Mouse (Mus musculus) C2C12 (cell line): Measurements from ENCODE around the gene Gm11627. TPM values are rescaled to one million over a fixed set of nuclear protein-coding genes. Genes with fewer than 3 reads are reported as not detected.

Experiments
- H3K27me3 ChIP-seq: one replicate; pipeline ENCODE4 v1.6.1; 2011; ENCODE audit not compliant: control insufficient read depth, insufficient read depth, insufficient read length
- H3K36me3 ChIP-seq: one replicate; pipeline ENCODE4 v1.6.1; 2011; ENCODE audit not compliant: control insufficient read depth, insufficient read depth
- H3K4me3 ChIP-seq: one replicate; pipeline ENCODE4 v1.5.1; 2011; ENCODE audit warnings: mild to moderate bottlenecking, control low read depth; ENCODE audit not compliant: poor library complexity, insufficient read depth, severe bottlenecking
- H3K79me2 ChIP-seq: one replicate; pipeline ENCODE4 v1.6.1; 2011; ENCODE audit not compliant: control insufficient read depth, insufficient read depth
- H3K79me3 ChIP-seq: one replicate; pipeline ENCODE4 v1.6.1; 2011; ENCODE audit warnings: low read depth, control low read depth
- H3ac ChIP-seq: one replicate; pipeline ENCODE3; 2011; ENCODE audit warnings: low read depth; ENCODE audit not compliant: control insufficient read depth, insufficient read length
- CEBPB ChIP-seq: IDR thresholded peaks from one replicate; pipeline ENCODE4 v1.6.1; 2011; ENCODE audit warnings: low read depth, mild to moderate bottlenecking, control low read depth, moderate library complexity
- CTCF ChIP-seq: IDR thresholded peaks from one replicate; pipeline ENCODE4 v1.5.1; 2011; ENCODE audit not compliant: control insufficient read depth, insufficient read depth, insufficient read length
- FOSL1 ChIP-seq: IDR thresholded peaks from one replicate; pipeline ENCODE4 v1.8.0; 2011; ENCODE audit warnings: mild to moderate bottlenecking, low read length; ENCODE audit not compliant: poor library complexity, insufficient read depth, severe bottlenecking
- MAX ChIP-seq: IDR thresholded peaks from one replicate; pipeline ENCODE4 v1.6.1; 2011; ENCODE audit warnings: mild to moderate bottlenecking, control low read depth
- MYOD1 ChIP-seq: IDR thresholded peaks from one replicate; pipeline ENCODE4 v1.6.1; 2011; ENCODE audit warnings: low read depth; ENCODE audit not compliant: control insufficient read depth, insufficient read length
- MYOG ChIP-seq: IDR thresholded peaks from one replicate; pipeline ENCODE4 v1.6.1; 2011; ENCODE audit not compliant: control insufficient read depth, insufficient read length; ENCODE audit errors: extremely low read depth
- USF1 ChIP-seq: IDR thresholded peaks from one replicate; pipeline ENCODE4 v1.6.1; 2011; ENCODE audit warnings: low read depth, mild to moderate bottlenecking, control low read depth, moderate library complexity
- polyA plus RNA-seq: library from polyadenylated mRNA; unstranded; fragments of >200 nt; fragmentation: generic; extraction: Trizol; gene quantifications from one replicate; pipeline ENCODE4 v1.2.1, GENCODE M21; 2012; ENCODE audit warnings: missing spikeins

Gm11627 gene
- polyA plus RNA-seq, 1 experiment, result 0.26 TPM

DNA sequence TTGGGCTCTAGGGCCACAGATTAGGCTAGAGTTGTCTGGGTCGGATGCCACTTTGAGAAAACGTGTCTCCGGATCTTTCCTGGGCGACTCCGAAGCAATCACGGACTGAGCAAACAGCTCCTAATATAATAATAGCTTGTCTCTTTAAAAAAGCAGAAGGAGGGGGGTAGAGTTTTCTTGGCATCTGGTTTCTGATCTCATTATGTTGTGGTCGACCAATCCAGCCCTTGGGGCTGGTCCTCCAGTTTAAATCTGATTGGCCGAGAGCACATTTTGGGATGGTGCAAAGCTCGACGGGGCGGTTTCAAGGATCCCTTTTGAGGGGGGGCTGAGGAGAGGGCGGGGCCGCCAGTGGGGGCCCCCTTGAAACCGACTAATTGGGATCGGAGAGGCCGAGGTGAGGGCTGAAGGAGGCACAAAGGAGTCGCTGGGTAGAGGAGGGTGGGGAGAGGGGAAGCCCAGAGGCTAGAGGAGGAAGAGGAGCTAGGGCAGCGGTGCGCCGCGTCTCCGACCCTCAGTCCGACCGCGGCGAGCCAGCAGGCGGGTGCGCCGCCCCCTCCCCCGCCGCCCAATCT is 24.8 kb upstream of the Gm11627 start, which contains the start of gene Fzd2:
Gene Fzd2, plus strand, starts transcription at position 387 of the 575 bp plus-strand sequence.
- no peaks in the 10 kb centered on the region for H3K27me3 ChIP-seq
- peak within 1 kb of the TSS; percentile 78 for H3ac ChIP-seq
- H3K4me3 ChIP-seq, result peak within 1 kb of the TSS; percentile 57
- H3K79me3 ChIP-seq, result peaks cover 17% of the 10 kb centered on the region
- TF ChIP-seq MYOG (no peak), CTCF (no peak), USF1 (no peak), CEBPB (no peak), MAX (no peak), MYOD1 (no peak), FOSL1 (no peak)
- H3K79me2 ChIP-seq, result peaks cover 30% of the 10 kb centered on the region
- H3K36me3 ChIP-seq, result peaks cover 18% of the 10 kb centered on the region

DNA sequence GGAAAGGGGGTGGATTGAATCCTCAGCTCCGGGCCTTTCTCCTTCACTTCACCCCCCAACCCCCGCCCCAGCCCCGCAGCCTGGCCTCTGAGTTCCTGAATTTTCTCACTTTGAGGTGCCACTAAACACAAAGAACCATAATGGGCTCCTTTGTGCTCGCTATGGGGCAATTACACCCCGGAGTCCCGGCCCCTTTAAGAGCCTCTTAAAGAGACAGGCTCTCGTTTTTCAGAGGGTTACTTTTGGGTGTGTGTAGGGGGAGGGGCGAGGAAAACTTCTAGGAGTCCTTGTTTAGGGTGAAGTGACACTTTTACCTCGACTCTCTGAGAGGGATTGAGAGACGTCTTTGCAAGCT is 24.2 kb upstream of the Gm11627 start:
- H3K79me2 ChIP-seq, result peaks cover 30% of the 10 kb centered on the region
- peaks cover 18% of the 10 kb centered on the region for H3K36me3 ChIP-seq
- H3K4me3 ChIP-seq, result peak overlapping the region; percentile 34
- no peaks in the 10 kb centered on the region for H3K27me3 ChIP-seq
- H3K79me3 ChIP-seq, result peaks cover 17% of the 10 kb centered on the region
- TF ChIP-seq FOSL1 (no peak), CEBPB (peak; percentile 19), MYOD1 (no peak)
- H3ac ChIP-seq, result peak overlapping the region; percentile 6

DNA sequence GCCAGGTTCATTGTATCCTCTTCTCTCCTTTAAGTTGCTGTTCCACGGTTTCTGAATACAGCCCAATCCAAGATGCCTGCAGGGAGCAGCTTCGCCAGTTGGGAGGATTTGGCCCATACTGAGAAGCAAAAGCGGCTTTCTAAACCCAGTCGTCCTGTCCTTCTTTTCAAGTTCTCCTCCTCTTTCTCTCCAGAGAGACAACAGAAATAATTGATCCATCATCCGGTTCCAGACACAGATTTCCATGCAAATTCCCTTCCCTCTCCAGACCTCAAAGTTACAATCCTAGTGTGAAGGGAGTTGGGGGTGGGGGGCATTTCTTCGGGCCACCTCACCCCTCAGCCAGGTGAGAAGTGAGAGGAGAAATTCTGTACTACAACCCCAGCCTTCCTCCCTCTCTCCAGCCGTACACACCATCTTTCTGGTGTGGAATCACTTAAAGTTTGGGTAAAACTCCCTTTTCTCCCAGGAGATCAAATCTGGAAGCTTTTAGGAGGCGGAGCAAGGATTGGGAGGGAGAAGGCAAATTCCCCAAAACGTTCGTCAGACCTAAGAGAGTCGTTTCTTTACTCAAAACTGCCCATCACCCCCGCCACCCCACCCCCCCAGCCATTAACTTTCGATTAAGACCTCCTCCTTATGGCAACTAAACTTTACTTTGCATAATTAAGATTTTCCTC is 23.7 kb upstream of the Gm11627 start:
- Histone ChIP-seq H3K27me3 (no peaks in the 10 kb centered on the region), H3ac (peak overlapping the region; percentile 46), H3K4me3 (peak overlapping the region; percentile 34), H3K79me3 (peaks cover 17% of the 10 kb centered on the region), H3K36me3 (peaks cover 18% of the 10 kb centered on the region), H3K79me2 (peaks cover 30% of the 10 kb centered on the region)
- TF ChIP-seq CTCF (no peak), MYOD1 (no peak), MAX (no peak), MYOG (no peak), USF1 (no peak)

DNA sequence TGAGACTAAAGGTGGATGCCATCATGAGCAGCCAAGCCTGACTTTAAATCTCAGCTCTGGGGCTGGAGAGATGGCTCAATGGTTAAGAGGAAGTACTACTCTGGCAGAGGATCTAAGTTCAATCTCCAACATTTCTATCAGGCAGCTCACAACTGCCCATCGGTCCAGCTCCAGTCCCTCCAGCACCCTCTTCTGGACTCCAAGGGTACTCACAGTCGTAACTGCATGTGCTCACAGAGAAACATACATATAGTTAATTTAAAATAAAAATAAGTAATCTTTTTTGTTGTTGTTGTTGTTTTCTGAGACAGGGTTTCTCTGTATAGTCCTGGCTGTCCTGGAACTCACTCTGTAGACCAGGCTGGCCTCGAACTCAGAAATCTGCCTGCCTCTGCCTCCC is 20.7 kb upstream of the Gm11627 start:
- no peak overlapping the region for H3ac ChIP-seq
- no peak for TF ChIP-seq CEBPB
- TF ChIP-seq MYOD1, result no peak
- no peaks in the 10 kb centered on the region for H3K79me3 ChIP-seq

DNA sequence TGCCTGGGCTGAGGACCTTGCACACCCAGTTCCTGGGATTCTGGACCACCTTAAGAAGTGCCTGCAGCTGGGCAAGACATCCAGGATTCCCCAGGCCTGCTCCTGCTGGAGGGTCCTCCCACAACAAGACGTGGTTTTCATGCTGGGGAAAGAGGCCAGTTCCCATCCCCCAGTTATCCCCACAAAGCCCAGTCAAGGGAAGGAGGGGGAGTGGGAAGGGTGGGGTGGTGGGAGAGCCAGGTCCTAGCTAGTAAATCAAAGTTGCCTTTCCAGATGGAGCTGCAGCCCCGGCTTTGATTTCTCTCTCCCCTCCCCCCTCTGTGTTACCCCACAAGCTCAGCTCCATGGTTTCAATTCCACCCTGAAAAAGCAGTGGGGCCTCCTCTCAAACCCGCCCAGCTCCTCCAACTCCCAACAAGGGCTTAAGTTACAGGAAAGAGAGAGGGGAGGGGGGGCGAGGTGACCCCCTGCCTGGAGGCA is 16.1 kb upstream of the Gm11627 start:
- TF ChIP-seq CEBPB, result no peak
- no peak for TF ChIP-seq MYOD1
- TF ChIP-seq MAX, result no peak
- no peak for TF ChIP-seq CTCF
- no peak for TF ChIP-seq USF1
- no peak for TF ChIP-seq MYOG
- TF ChIP-seq FOSL1, result no peak
- Histone ChIP-seq H3ac (no peak overlapping the region), H3K79me2 (no peaks in the 10 kb centered on the region), H3K36me3 (no peaks in the 10 kb centered on the region), H3K27me3 (no peaks in the 10 kb centered on the region), H3K4me3 (no peak overlapping the region), H3K79me3 (no peaks in the 10 kb centered on the region)

More for the DNA sequence above, 20.7 kb upstream of the Gm11627 start:
- Histone ChIP-seq H3K36me3 (no peaks in the 10 kb centered on the region), H3K27me3 (no peaks in the 10 kb centered on the region), H3K4me3 (no peak overlapping the region), H3K79me2 (peaks cover 5% of the 10 kb centered on the region)

DNA sequence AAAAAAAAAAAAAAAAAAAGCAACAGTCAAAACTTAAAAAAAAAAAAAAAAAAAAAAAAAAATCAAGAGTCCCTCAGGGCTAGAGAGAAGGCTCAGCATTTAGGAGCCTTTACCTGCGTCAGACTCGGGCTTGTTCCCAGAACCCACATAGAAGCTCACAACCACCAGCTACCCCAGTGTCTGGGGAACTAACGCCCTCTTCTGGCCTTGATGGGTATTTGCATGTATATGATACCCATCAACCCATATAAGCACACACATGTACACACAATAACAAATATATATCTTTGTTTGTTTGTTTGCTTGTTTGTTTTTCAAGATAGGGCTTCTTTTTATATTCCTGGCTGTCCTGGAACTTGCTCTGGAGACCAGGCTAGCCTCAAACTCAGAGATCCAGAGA is 8.3 kb upstream of the Gm11627 start:
- Histone ChIP-seq H3K4me3 (no peak overlapping the region), H3ac (no peak overlapping the region), H3K79me2 (no peaks in the 10 kb centered on the region), H3K79me3 (no peaks in the 10 kb centered on the region), H3K27me3 (no peaks in the 10 kb centered on the region), H3K36me3 (no peaks in the 10 kb centered on the region)
- no peak for TF ChIP-seq MYOD1
- no peak for TF ChIP-seq CTCF
- no peak for TF ChIP-seq MYOG
- no peak for TF ChIP-seq USF1
